Mouse (Mus musculus): ENCODE results near the gene Hsd17b13. TPM values are rescaled to one million over a fixed set of nuclear protein-coding genes. Genes with fewer than 3 reads are reported as not detected.
A peak's percentile ranks its signal among the peaks of the same experiment; 100 is the strongest.
"Not testable (repeated sequence)": the region's sequence is repeated elsewhere in the genome, so short reads cannot be mapped to it uniquely, and the experiment has no call there.

Gene Hsd17b13
- polyA plus RNA-seq, 1 experiment from 2014 or later: not detected

DNA sequence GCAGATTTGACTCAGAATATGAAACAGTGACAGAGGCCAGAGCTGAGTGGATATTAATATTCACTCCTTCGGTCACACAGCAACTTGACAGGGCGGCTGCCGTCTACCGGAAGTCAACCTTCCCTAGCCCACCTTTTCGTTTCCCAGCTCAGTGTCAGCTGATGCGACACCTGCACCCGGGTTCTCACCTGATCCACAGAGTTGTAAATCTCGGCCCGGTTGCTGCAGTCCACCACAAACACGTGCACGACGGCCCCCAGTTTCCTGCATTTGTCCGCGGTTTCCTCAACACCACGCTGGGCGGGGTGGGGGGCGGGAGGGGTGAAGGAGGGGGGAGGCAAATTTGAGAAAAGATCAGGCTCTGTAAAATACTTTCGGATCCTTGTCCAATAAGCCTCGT is 4.8 kb downstream of the Hsd17b13 start:
- Histone ChIP-seq H3K9me3 (replicated peaks) (no peaks in the 10 kb centered on the region), H3K27me3 (ENCODE audit: low read depth, poor library complexity, severe bottlenecking) (no peaks in the 10 kb centered on the region), H3K4me3 (no peak overlapping the region), H3K36me3 (no peaks in the 10 kb centered on the region), H3K27ac (replicated peaks) (no peak overlapping the region), H3K4me1 (no peaks in the 10 kb centered on the region)
- 78% methylated on average over 19 of the region's 19 CpGs for WGBS
- DNase-seq (ENCODE audit: low spot score): no peak

DNA sequence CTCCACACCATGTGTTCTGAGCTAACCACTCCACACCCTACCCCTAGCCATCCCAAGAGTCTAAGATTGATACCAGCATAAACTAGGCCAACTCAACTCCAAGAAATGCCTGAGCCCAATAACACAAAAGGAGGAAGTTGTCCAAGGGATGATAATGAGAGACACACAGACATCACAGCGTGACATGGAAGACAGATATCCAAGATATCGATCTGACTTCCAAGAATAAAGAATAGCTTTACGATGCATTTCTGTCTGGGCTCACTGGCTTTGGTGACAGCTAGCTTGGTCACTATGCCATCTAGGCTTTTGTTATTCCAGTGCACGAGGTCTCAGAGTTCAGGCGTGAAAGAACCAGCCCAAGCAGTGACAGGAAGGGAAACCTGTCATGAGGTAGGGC is 6.2 kb downstream of the Hsd17b13 start:
- WGBS: 79% methylated on average over 5 of the region's 5 CpGs

DNA sequence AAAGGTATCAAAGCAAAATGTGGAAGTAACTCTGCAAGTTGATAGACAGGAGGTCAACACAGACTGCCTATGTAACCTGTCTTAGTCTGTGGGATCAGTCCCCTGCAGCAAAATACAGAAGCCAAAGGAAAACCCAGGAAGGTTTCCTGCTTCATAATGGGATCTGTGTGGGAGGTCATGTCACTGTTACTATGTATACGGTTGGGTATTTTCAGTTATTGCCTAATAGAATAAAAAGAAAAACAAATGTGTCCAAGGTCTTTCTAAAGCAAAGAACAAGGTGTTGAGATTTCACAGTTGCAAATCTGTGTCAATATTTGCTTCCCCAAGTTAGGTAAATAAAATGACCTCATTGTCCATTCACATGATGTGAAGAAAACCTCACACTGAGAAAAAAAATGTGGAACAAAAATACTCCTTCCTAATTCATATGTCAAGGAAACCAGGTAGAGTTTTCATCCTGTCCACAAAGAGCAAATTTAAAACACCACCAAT is 14.2 kb downstream of the Hsd17b13 start:
- no peak overlapping the region for H3K4me3 ChIP-seq
- whole genome bisulfite sequencing: 79% methylated on average over 1 of the region's 1 CpGs
- no peaks in the 10 kb centered on the region for H3K4me1 ChIP-seq
- H3K27ac ChIP-seq (replicated peaks): no peak overlapping the region
- H3K9me3 ChIP-seq (replicated peaks): no peaks in the 10 kb centered on the region
- DNase-seq (ENCODE audit: low spot score): no peak
- no peaks in the 10 kb centered on the region for H3K27me3 ChIP-seq (ENCODE audit: low read depth, poor library complexity, severe bottlenecking)
- H3K36me3 ChIP-seq: no peaks in the 10 kb centered on the region

More for the DNA sequence above, 6.2 kb downstream of the Hsd17b13 start:
- H3K4me1 ChIP-seq: no peaks in the 10 kb centered on the region
- H3K36me3 ChIP-seq: no peaks in the 10 kb centered on the region
- no peak overlapping the region for H3K27ac ChIP-seq (replicated peaks)
- H3K27me3 ChIP-seq (ENCODE audit: low read depth, poor library complexity, severe bottlenecking): no peaks in the 10 kb centered on the region
- no peak overlapping the region for H3K4me3 ChIP-seq
- DNase-seq (ENCODE audit: low spot score): no peak
- H3K9me3 ChIP-seq (replicated peaks): no peaks in the 10 kb centered on the region

DNA sequence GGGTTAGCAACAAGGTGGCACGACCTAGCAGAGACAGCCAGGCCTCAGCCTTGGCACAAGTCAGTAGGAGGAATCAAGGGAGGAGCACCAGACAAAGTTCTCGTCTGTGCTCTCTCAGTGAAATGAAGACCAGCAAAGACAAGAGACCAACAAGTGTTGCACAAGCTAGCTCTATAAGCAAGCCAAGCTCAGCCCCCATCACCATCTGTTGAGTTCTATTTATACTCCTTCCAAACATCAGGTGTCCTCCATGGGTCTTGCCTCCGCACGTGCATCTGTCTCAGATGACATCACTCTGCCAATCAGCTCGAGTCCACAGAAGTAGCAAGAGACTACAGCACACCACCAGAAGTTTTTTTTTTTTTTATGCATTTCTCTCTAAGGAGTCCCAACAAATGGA is 22.6 kb downstream of the Hsd17b13 start:
- Histone ChIP-seq H3K9me3 (replicated peaks) (no peaks in the 10 kb centered on the region; the same call in 1 of the 2 replicates), H3K27me3 (ENCODE audit: low read depth, poor library complexity, severe bottlenecking) (no peaks in the 10 kb centered on the region), H3K4me1 (no peaks in the 10 kb centered on the region), H3K27ac (replicated peaks) (no peak overlapping the region), H3K36me3 (no peaks in the 10 kb centered on the region), H3K4me3 (no peak overlapping the region)
- no peak for DNase-seq (ENCODE audit: low spot score)
- WGBS: 84% methylated on average over 5 of the region's 5 CpGs

DNA sequence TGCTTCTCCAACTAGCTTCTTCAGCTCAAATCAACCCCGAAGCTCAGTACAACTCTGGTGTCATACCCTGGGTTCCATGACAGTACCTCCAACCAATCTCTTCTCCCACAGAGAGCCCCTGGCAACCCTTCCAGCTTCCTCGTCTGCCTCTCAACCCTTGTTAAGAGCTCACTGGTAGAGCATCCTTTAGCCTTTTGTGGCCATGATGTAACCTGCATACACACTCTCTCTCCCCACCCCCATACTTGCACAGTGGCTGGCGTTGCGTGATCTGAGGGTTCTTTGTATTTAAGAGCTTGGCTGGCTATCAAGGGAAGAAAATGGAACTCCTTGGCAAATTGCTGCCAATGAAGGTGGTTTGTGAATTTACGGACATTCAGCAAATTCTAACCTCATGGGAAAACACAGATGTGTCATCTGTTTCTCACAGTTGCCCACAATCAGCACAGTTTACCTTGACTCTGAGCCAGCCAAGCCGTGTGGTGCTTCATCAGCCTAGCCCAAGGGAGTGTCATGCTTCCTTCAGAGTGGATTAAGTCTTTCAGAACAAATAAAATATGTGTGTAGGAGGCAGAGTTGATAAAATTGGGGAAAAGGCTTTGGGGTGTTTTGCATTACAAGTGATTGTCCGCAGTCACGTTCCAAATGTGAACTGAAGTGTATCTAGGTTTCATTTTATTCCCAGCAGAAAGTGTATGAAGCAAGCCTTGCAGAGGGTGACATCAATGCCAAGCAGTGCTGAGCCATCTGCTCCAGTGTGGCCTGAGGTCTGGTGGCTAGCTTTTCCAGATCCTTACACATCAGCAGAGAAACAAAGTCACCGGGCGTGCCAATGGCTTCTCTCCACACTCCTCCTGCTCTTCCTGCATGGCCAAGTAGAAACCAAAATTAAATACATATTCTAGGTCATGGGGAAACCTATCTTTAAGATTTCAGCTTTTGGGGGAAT is 23.8 kb downstream of the Hsd17b13 start:
- Histone ChIP-seq H3K27ac (replicated peaks) (no peak overlapping the region), H3K4me1 (no peaks in the 10 kb centered on the region), H3K9me3 (replicated peaks) (no peaks in the 10 kb centered on the region; the same call in 1 of the 2 replicates), H3K36me3 (no peaks in the 10 kb centered on the region), H3K27me3 (ENCODE audit: low read depth, poor library complexity, severe bottlenecking) (no peaks in the 10 kb centered on the region), H3K4me3 (no peak overlapping the region)
- DNase-seq (ENCODE audit: low spot score): no peak
- WGBS: 91% methylated on average over 10 of the region's 10 CpGs

DNA sequence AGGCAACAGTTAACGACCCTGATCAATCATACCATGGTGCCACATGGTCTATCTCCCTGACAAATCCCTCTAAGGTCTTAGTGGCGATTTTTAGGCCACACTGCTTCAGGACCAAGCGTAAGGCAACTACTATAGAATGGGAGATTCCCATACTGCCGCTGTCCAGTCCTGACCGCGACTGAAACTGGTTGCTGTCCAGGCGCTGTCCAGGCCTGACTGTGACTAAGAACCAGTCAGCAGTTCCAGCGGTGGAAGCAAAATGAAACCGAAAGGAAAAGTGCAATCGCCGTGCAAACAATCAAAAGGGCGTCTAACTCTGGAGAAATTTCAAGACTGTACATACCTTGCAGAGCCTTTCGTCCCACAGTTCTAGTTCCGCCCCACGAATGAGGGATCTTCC is 27.1 kb downstream of the Hsd17b13 start:
- WGBS: 93% methylated on average over 15 of the region's 15 CpGs
- not testable (repeated sequence) for H3K36me3 ChIP-seq; H3K27ac ChIP-seq (replicated peaks)

DNA sequence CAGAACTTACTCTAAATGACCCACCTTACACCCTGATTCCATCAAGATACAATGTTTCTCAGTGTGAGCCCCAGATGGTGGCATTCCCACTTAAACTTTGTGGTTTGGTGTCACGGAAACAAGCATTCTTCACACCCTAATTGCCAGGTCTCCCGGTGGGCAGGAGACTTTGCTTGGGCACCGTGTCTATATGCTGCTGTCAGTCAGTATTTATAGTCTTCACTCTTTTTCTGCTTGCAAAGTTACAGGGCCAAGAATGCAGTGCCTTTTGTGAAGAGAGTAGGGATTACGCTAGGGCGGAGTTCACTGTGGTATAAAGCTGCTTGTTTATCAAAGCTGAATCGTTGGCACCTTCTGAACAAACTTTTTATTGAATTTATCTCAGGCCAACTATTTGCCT is 34.0 kb downstream of the Hsd17b13 start:
- H3K4me3 ChIP-seq: no peak overlapping the region
- no peaks in the 10 kb centered on the region for H3K9me3 ChIP-seq (replicated peaks)
- no peak for DNase-seq (ENCODE audit: low spot score)
- no peaks in the 10 kb centered on the region for H3K27me3 ChIP-seq (ENCODE audit: low read depth, poor library complexity, severe bottlenecking)
- peaks cover 37% of the 10 kb centered on the region for H3K4me1 ChIP-seq
- H3K36me3 ChIP-seq: no peaks in the 10 kb centered on the region
- H3K27ac ChIP-seq (replicated peaks): no peak overlapping the region
- 64% methylated on average over 6 of the region's 6 CpGs for WGBS

More for the DNA sequence above, 27.1 kb downstream of the Hsd17b13 start:
- H3K4me1 ChIP-seq; H3K9me3 ChIP-seq (replicated peaks); H3K4me3 ChIP-seq; DNase-seq (ENCODE audit: low spot score); H3K27me3 ChIP-seq (ENCODE audit: low read depth, poor library complexity, severe bottlenecking): not testable (repeated sequence)

DNA sequence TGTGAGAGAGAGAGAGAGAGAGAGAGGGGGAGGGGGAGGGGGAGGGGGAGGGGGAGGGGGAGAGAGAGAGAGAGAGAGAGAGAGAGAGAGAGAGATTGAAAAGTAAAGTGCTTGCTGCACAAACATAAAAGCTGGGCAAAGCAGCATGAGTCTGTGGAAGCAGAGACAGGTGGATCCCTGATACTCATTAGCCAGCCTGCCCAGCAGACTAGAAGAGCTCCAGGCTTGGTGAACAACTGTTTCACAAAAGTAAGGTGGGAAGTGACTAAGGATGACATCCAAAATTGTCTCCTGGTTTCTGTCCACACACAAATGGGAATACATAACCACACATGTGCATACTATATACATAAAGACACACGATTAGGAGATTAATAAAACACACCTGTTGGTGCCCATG is 37.4 kb downstream of the Hsd17b13 start:
- no peaks in the 10 kb centered on the region for H3K36me3 ChIP-seq
- no peak for DNase-seq (ENCODE audit: low spot score)
- no peaks in the 10 kb centered on the region for H3K9me3 ChIP-seq (replicated peaks)
- peaks cover 52% of the 10 kb centered on the region for H3K4me1 ChIP-seq
- WGBS: 90% methylated on average over 1 of the region's 1 CpGs
- H3K27me3 ChIP-seq (ENCODE audit: low read depth, poor library complexity, severe bottlenecking): no peaks in the 10 kb centered on the region
- H3K4me3 ChIP-seq: no peak overlapping the region
- peak overlapping the region; percentile 75; the same call in 1 of the 2 replicates for H3K27ac ChIP-seq (replicated peaks)

DNA sequence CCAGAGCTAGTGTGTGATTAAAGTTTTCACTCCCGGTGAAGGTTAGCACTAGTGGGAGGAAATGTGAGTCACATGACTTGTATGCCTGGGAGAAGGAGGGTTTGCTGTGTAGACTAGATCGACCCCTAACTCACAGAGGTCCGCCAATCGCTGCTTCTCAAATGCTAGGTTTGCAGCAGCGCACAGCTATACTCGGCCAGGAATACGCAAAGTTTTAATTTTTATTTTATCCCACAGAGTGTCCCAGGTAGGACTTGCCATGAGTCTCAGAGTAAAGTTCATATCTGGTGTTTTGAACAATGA is 37.9 kb downstream of the Hsd17b13 start:
- H3K4me1 ChIP-seq: peaks cover 52% of the 10 kb centered on the region
- H3K27ac ChIP-seq (replicated peaks): peak overlapping the region; percentile 75
- H3K9me3 ChIP-seq (replicated peaks): no peaks in the 10 kb centered on the region
- H3K36me3 ChIP-seq: no peaks in the 10 kb centered on the region
- no peak for DNase-seq (ENCODE audit: low spot score)
- no peaks in the 10 kb centered on the region for H3K27me3 ChIP-seq (ENCODE audit: low read depth, poor library complexity, severe bottlenecking)
- H3K4me3 ChIP-seq: peak overlapping the region; percentile 32; the same call in 1 of the 2 replicates
- 80% methylated on average over 7 of the region's 7 CpGs for WGBS

DNA sequence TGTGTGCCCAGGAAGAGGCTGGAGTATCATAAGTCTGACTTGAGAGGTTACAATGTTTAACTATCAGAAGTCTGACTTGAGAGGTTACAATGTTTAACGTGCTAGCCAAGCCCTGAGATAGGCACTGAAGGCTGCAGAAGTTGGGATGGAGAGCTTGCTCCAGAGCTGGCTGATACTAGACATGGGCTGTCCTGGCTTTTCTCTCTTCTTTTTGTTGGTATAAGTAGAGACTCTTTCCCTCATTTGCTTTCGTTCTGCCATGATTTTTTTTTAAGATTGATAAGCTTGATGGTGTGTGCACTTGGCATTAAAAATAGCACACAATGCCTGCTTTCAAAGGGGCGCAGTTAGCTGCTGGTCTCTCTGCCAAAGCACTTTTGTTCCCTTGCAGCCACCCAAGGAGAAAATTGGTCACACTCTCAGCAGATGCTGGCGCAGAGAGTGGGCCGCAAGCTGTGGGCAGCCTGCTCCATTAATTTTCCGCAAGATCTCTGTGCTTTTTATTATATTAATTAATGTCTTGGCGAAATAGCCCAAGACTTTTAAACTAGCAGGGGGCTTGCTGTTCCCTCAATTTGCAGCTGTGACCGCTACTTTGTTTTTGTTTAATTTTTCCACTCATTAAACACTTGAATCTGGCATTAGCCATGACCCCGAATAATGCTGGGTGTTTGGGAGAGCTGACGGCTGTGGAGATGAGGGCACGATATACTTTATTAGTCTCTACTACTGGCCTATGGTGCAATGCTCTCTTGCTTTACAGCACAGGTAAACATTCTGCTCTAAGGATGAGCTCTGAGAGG is 38.5 kb downstream of the Hsd17b13 start:
- H3K27ac ChIP-seq (replicated peaks): peak overlapping the region; percentile 75
- no peaks in the 10 kb centered on the region for H3K36me3 ChIP-seq
- no peaks in the 10 kb centered on the region for H3K27me3 ChIP-seq (ENCODE audit: low read depth, poor library complexity, severe bottlenecking)
- WGBS: 44% methylated on average over 11 of the region's 11 CpGs
- peaks cover 47% of the 10 kb centered on the region for H3K4me1 ChIP-seq
- peak overlapping the region; percentile 32 for H3K4me3 ChIP-seq
- H3K9me3 ChIP-seq (replicated peaks): no peaks in the 10 kb centered on the region
- DNase-seq (ENCODE audit: low spot score): peak; percentile 56

DNA sequence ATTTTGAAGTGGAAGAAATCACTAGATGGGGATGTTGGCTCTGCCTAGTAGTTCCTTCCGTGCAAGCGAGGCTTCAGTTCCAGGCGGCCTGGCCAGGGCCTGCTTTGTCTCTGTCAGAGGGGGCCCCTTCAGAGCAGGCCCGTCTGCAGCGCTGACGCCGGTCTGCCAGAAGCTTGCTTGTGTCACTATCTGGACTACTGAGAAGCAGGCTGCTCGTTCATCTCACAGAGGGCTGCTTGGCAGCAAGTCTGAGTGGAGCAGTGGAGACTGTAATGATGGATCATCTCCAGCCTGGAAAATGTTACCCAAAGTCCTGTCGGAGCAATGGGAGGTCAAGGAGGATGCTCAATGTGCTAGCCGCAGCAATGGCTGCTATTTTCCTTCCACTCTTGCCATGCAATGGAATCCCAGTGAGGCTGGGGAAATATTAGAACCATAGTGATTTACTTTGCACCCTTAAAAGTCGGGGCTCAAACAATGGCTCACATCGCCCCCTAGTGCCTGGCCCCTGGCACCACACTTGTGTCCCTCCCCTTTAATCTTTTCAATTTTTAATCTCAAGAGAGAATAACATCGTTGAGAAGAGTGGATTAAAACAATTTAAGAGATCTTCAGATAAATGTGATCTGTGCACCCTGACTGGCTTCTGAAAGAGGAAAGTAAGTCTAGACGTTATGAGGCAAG is 40.2 kb downstream of the Hsd17b13 start:
- peak; percentile 36 for DNase-seq (ENCODE audit: low spot score)
- Histone ChIP-seq H3K4me1 (peaks cover 39% of the 10 kb centered on the region), H3K27me3 (ENCODE audit: low read depth, poor library complexity, severe bottlenecking) (no peaks in the 10 kb centered on the region), H3K27ac (replicated peaks) (peak overlapping the region; percentile 66), H3K4me3 (no peak overlapping the region), H3K36me3 (no peaks in the 10 kb centered on the region), H3K9me3 (replicated peaks) (peaks cover 6% of the 10 kb centered on the region; the same call in 1 of the 2 replicates)
- 71% methylated on average over 14 of the region's 14 CpGs for WGBS

DNA sequence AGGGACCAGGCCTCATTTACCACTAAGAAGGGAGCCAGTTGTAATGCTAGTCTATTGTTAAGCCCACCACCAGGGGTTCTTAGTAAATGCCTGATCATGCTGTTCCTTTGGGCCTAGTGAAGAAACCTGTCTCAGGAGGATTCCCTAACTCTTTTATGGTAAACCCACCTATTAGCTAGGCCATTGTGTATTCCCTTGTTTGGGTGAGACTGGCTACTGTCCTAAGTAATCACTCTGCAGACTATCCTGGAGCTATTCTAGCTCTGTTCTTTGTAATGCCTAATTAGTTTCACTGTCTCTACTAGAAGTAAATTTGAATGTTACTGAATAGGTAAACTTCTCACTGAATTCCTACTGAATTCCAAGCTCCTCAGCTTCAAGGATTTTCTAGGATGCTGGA is 45.3 kb downstream of the Hsd17b13 start:
- not testable (repeated sequence) for H3K27me3 ChIP-seq (ENCODE audit: low read depth, poor library complexity, severe bottlenecking); H3K9me3 ChIP-seq (replicated peaks); H3K27ac ChIP-seq (replicated peaks); H3K4me1 ChIP-seq; H3K36me3 ChIP-seq; H3K4me3 ChIP-seq; DNase-seq (ENCODE audit: low spot score)

Data from midbrain, embryonic 10.5 days (tissue).